Mouse (Mus musculus) embryonic fibroblast, embryonic 13.5 days (primary cell): ENCODE measurements at regions not wholly inside any gene's neighbourhood (a gene's known extent, or its start where the extent isn't known, plus 50 kb on each side); places are given as distances from the start of the nearest gene placed in this dataset.

Source experiments
- CTCF ChIP-seq: IDR thresholded peaks from 2 replicates; pipeline ENCODE4 v1.5.1; 2011; ENCODE audit warnings: mild to moderate bottlenecking, control low read depth, low read length, moderate library complexity, borderline replicate concordance; ENCODE audit not compliant: insufficient read depth
- POLR2A ChIP-seq: IDR thresholded peaks from 2 replicates; pipeline ENCODE4 v1.6.1; 2011; ENCODE audit warnings: low read depth, mild to moderate bottlenecking, control low read depth, low read length, moderate library complexity

- TF ChIP-seq POLR2A (no peak), CTCF (no peak)
Measured at GRCm38 (mm10) chr1:76835028-76835683, 679.7 kb downstream of the Epha4 start.
